Mouse (Mus musculus) central nervous system, embryonic 18 days (tissue): ENCODE measurements around the gene Acer1. TPM values are rescaled to one million over a fixed set of nuclear protein-coding genes. Genes with fewer than 3 reads are reported as not detected.

Experiments
- polyA plus RNA-seq: library from polyadenylated mRNA; depleted of rRNA; stranded (reverse); fragments of >200 nt; gene quantifications from 2 replicates; pipeline ENCODE4 v1.2.3, GENCODE M21; 2012; rRNA removed

Acer1 gene
- not detected in 2 replicates for polyA plus RNA-seq

GRCm38 (mm10) chr17:56982013-56982412 lies at the start of gene Acer1:
Acer1 (minus strand) TSS chr17:56982126.

GRCm38 (mm10) chr17:57030931-57031660 lies 49.2 kb upstream of the Acer1 start, which contains the start of gene Khsrp:
Khsrp (minus strand) TSS chr17:57031522.

GRCm38 (mm10) chr17:57011236-57012141 lies 29.6 kb upstream of the Acer1 start, which contains the start of the genes Gtf2f1 and Gm17949:
Gtf2f1 (minus strand) TSS chr17:57011288.
Gm17949 (plus strand) TSS chr17:57011469.

GRCm38 (mm10) chr17:56999968-57000609 lies 18.2 kb upstream of the Acer1 start, which contains the start of gene Pspn:
Pspn (minus strand) TSS chr17:57000018.

GRCm38 (mm10) chr17:56997029-56997667 lies 15.2 kb upstream of the Acer1 start, which contains the start of gene Alkbh7:
Alkbh7 (plus strand) TSS chr17:56997339.

GRCm38 (mm10) chr17:56990115-56990746 lies 8.3 kb upstream of the Acer1 start, which contains the start of gene Clpp:
Clpp (plus strand) TSS chr17:56990305.

GRCm38 (mm10) chr17:56935363-56936131 lies 46.4 kb downstream of the Acer1 start, which contains the start of gene Mllt1:
Mllt1 (minus strand) TSS chr17:56935415.

Other genes starting within 250 kb of the Acer1 start
- 4.3 and 4.5 TPM in 2 replicates for gene Nrtn, start 224.6 kb downstream of the Acer1 start, polyA plus RNA-seq
- 192 and 196 TPM in 2 replicates for gene Dus3l, start 217.4 kb downstream of the Acer1 start, polyA plus RNA-seq
- 2.1 and 2.4 TPM in 2 replicates for gene Prr22, start 211.9 kb downstream of the Acer1 start, polyA plus RNA-seq
- 3.2 and 3.9 TPM in 2 replicates for gene Rfx2, start 151.1 kb downstream of the Acer1 start, polyA plus RNA-seq
- 0.01 and 0.04 TPM in 2 replicates for gene Acsbg2, start 107.7 kb downstream of the Acer1 start, polyA plus RNA-seq
- gene 1700061G19Rik, start 106.6 kb downstream of the Acer1 start, polyA plus RNA-seq, result 0.08 TPM in 2 replicates
- 115 and 124 TPM in 2 replicates for gene Mllt1, start 46.7 kb downstream of the Acer1 start, polyA plus RNA-seq
- 147 and 151 TPM in 2 replicates for gene Clpp, start 8.2 kb upstream of the Acer1 start, polyA plus RNA-seq
- 36.5 and 41.5 TPM in 2 replicates for gene Alkbh7, start 15.2 kb upstream of the Acer1 start, polyA plus RNA-seq
- gene Pspn, start 17.9 kb upstream of the Acer1 start, polyA plus RNA-seq, result 0.39 TPM in 1 of 2 replicates, not detected in the other
- gene Gtf2f1, start 29.2 kb upstream of the Acer1 start, polyA plus RNA-seq, result 80.5 and 81.7 TPM in 2 replicates
- gene Gm17949, start 29.3 kb upstream of the Acer1 start, polyA plus RNA-seq, result 0.04 and 0.06 TPM in 2 replicates
- 69.3 and 75.7 TPM in 2 replicates for gene Khsrp, start 49.4 kb upstream of the Acer1 start, polyA plus RNA-seq
- 0.04 and 0.08 TPM in 2 replicates for gene Slc25a41, start 59.5 kb upstream of the Acer1 start, polyA plus RNA-seq
- 3.5 TPM in 2 replicates for gene Crb3, start 77.0 kb upstream of the Acer1 start, polyA plus RNA-seq
- 99.8 and 105 TPM in 2 replicates for gene Slc25a23, start 77.7 kb upstream of the Acer1 start, polyA plus RNA-seq
- gene Dennd1c, start 96.4 kb upstream of the Acer1 start, polyA plus RNA-seq, result 3.1 and 3.5 TPM in 2 replicates
- gene Tubb4a, start 105.7 kb upstream of the Acer1 start, polyA plus RNA-seq, result 187 and 200 TPM in 2 replicates
- 8.1 TPM in 2 replicates for gene Tnfsf9, start 123.2 kb upstream of the Acer1 start, polyA plus RNA-seq
- 0.84 and 0.88 TPM in 2 replicates for gene Cd70, start 167.7 kb upstream of the Acer1 start, polyA plus RNA-seq
- gene Tnfsf14, start 212.1 kb upstream of the Acer1 start, polyA plus RNA-seq, result not detected in 2 replicates
- 1.5 and 3.6 TPM in 2 replicates for gene C3, start 246.0 kb upstream of the Acer1 start, polyA plus RNA-seq